Mouse (Mus musculus) ZHBTc4 (cell line): ENCODE results near the gene Brca2.

Experiments used
- DNase-seq: peaks from one replicate; pipeline ENCODE4 v3.0.0-alpha.2; 2011; ENCODE audit warnings: low read depth, low spot score

Brca2 gene

DNA sequence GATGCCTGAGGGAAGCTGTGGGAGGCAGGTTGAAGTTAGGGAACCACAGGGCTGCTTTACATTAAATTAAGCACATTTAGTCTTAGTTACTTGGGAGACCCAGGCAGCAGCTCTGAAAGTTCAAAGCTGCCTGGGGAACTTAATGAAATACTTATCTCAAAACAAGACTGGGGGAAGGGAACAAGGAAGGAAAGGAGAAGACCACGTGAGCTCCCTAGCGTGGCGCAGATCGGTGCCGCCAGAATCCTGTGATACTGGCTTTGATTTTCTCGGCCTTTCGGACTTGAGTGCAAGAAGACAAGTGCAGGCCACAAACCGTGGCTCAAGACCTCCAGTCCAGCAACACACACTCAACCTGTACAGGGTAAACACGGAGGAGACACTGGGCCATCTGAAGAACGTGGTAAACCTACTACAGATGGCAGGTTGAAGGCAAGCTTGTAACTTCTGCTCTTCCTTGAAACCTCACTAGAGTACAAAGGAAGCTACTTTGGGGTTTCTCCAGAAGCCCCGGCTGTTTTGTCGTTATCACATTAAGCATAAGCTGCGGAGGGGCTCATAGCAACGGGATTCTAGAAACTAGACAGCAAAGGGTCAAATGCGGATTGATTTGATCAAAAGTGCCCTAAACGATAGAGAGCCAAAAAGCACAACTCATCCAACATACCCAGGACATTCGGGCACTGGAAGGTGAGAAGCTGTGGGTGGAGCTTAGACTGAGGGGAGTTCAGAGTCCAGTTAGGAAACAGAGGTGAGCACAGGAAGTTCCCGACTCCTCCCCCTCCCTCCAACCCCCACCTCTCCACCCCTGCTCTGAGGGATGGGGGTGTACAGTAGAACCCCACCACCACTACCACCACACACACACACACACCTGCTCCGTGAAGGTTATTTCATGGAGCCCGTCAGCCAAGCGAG lies 76.0 kb downstream of the Brca2 start:
- DNase-seq = no peak

DNA sequence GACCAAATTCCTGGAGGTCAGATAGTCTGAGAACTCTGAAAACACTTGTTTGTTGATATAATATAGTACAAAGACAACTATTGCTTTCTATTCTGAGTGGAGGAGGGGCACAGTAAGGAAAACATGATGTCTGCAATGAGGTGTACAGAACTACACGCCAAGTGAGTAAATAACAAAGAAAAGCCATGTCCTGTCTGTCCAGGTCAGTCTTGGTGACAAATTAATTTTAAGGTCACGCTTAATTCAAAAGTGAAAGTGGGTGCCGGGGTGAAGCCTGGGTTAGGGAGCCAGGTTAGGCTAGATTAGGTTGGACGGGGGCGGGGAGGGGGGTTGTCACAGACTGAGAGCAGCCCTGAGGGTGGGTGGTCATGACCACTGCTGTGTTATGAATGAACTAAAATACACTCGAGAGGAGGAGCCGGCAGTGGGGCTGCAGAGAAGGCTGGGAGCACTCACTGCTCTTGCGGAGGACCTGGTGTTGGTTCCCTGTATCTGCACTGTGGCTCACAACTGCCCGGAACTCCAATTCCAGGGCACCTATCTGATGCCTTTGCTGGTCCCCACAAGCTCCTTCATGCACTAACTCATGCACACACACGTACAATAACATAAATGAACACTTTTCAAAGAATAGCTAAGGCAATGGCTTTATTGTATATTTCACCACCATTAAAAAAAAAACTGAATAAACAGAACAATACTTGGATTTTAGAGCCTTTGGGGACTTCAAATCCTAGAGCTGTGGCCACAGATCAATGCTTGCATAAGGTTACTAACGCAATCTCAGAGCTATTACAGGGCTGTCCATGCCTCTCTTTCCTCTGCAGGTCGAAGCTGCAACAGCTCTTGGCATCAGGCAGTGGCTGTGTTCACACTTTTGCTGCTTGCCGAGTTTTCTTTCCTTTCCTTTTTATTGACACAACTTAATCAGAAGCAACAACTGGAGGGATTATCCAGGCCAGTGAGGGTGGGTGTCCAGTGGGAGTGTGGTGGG lies 77.2 kb downstream of the Brca2 start:
- DNase-seq = no peak

DNA sequence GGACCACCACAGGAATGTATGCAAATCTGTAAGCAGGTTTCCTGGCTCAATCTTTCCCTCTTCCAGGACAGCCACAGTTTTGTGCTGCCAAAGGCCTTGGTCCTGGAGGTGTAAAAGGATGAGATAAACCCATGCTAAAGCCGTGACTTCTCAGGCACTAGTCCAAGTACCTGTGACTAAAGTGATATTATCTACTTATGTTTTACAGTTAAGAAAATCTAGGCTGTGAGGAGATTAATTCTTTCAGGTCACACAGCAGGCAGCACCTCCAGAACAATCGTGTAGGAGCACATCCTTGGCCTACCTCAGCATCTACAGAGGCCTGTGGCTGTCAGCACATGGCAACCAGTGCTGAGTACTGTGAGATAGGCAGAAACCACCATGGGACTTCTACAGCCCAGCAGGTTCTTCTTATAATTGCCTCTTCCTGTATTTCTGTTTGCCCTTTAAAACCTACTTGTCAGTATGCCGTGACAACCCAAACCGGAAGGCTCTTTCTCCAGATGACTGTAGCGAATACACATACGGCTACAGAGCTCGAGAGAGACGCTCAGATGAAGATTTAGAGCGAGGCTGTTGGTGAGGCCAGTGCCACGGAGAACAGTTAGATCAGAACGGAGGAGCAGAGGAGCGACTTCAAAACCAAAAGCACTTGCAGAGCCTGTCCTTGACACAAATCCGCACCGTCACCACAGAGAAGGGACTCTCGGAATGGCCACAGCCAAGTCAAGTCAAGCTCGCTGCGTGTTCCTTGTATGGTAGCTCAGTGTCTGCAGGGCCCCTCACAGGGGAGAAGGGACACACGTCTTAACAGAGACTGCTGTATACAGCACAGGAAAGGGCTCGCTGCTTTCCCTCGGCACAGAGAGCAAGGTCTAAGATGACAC lies 78.4 kb downstream of the Brca2 start:
- DNase-seq = no peak

DNA sequence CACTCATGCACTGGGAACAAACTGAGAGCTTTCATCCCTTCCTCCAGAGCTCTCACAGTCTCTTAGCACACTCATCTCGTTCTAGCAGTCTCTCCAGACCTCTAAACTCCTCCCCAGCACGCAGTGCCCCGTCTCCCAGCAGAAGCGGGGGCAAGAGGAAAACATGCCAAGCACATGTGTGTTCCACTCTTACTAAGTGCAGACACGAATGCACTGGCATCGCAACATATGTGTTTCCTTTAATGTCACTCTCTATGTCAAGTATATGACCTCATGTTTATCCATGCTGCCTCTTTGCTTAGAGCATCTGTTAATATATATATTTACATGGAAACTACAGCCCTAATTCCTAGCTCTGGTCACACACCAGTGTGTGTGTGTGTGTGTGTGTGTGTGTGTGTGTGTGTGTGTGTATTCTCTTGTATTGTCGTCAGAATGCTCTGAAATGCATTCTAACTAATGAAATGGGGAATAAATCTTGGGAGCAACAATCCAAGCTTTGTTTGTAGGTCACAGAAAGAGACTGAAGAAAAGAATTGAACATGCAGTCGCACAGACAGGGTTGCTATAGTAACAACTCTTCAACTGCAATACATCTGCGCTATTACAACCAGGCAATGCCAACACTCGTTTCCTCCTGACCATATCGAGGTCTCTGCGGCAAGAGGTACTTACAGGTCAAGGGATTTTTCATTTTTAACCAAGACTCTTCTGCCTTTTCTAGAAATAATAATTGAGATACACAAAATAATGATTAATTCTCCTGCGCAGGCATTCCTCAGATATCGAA lies 79.2 kb downstream of the Brca2 start:
- no peak for DNase-seq

DNA sequence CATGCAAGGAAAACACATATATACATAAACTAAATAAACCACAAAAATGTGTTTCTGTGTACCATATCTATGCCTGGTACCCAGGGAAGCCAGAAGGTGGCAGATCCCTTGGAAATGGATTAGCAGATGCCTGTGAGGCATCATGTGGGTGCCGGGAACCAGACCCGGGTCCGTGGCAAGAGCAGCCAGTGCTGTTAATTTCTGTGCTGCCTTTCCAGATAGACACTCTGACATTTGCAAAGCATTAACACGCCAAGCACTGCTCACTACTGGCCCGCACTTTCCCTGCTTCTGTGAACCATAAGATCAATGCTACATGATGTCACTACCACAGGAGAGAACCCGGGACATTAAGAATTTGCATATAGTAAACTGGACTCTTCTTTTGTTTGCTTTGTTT lies 83.7 kb downstream of the Brca2 start:
- no peak for DNase-seq

DNA sequence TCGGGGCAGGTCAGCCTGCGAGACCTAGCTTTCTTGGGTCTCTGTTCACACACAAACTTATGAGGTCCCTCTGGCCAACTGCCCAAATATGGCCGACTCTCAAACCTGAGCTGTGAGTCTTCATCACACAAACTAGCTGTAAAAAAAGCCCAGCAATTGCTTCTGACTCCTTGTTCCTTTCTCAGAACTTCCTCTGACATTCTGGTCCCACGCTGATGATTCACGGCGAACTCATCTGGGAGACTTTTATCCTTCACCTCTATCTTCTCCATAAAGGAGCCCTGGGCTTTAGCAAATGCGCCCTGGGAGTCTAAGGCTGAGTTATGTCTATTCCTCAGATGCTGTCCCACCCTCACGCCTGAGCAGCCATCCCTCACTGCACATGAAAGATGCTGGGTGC lies 85.2 kb downstream of the Brca2 start:
- no peak for DNase-seq

DNA sequence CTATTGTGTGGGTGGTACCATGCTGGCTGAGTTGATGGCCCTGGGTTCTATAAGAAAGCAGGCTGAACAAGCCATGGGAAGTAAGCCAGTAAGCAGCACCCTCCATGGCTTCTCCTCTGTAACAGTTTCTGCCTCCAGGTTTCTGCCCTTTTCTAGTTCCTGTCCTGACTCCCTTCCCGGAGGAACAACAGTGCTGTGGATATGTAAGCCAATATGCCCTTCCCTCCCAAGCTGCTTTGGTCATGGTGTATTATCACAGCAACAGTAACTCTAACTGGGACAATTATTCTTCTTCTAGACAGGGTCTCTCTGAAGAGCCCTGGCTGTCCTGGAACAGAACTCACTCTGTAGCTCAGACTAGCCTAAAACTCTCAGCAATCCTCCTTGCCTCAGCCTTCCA lies 88.7 kb downstream of the Brca2 start:
- no peak for DNase-seq

DNA sequence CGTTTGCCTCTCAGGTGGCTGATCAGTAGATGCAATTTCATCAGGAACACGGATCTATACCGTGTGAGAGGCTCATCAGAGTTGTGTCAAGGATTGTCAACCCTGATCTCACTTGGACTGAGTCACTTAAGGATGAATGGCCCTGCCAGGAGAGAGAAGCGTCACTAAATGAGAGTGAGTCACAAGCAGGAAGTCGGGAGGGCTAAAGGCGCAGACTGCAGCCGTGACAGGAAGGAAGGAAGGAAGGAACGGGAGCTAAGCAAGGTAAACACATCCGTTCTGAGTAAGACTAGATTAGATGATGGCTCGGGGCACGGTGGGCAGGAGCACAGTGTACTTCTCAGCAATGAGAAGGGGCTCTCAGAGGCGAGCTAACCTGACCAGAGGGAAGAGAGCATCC lies 89.3 kb downstream of the Brca2 start:
- DNase-seq = no peak

DNA sequence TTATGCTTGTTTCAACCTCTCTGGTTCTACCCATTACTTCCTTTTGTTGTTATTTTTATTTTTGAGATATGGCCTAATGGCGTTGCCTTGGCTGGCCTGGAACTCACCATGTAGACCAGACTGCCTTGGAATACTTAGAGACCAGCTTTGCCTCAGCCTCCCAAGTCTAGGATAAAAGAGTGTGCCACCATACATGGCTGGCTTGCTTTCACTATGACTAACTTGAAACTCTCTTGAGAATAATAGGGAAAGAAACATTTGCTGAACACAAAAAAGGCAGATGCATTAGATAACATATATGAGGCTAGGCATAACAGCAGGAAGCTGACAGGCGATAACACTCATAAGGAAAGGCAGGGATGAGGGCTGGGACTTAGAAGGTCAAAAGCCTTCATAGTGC lies 91.6 kb downstream of the Brca2 start:
- no peak for DNase-seq

DNA sequence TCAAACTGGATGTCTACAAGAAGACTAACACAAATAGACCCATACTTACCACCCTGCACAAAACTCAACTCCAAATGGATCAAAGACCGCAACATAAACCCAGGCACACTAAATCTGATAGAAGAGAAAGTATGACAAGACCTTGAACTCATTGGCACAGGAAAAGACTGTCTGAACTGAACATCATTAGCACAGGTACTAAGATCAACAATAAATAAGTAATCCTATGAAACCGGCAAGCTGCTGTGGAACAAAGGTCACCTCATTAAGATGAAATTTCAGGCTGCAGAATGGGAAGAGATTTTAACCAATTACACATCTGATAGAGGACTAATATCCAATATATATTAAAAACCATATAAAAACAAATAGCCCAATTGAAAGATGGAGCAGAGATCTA lies 93.8 kb downstream of the Brca2 start:
- DNase-seq = no peak

DNA sequence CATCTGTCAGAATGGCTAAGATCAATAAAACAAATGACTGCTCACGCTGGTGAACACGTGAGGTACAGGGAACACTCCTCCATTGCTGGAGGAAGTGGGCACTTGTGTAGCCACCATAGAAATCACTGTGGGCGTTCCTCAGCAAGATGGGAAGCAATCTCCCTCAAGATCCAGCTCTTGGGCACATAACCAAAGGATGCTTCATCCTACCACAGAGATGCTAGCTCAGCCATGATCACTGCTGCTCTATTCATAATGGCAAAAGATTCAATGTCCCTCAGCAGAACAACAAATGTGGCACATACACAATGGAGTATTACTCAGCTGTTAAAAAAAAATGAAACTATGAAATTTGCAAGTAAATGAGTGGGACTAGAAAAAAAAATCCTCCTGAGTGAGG lies 94.3 kb downstream of the Brca2 start:
- no peak for DNase-seq

DNA sequence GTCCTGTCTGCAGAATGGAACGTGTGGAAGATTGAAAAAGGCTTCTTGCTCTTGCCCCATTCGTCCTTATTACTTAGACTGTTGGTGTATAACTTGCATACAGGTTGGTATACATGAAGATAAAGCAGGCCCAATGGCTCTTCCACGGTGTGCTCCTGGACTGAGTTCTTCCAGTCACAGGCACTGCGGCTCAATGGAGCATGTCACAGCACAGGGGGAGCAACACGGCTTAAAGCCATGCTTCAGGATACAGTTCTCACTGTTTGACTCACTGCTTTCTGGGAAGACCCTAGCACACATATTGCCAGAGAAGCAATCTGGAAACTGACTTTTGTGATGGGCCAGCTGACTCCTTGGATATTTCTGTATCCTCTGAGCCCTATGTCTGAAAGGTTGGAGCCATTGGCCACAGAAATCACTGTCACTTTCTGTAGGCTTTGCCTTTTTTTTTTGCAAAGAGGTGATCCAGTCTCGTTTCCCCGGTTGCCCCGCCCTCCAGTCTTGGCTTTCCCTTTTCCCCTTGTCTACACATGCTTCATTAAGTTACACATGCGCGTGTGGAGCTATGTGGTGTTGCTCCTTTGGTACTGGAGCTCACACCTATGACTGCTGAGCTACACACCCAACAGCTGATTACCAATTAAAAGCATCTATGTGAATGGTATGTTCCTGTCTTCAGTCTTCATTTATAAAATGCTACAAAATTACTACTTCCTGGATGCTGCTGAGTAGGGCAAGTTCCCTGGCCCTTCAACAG lies 96.3 kb downstream of the Brca2 start:
- DNase-seq = no peak
